Mouse (Mus musculus): ENCODE results near the gene Dleu7.

DNA sequence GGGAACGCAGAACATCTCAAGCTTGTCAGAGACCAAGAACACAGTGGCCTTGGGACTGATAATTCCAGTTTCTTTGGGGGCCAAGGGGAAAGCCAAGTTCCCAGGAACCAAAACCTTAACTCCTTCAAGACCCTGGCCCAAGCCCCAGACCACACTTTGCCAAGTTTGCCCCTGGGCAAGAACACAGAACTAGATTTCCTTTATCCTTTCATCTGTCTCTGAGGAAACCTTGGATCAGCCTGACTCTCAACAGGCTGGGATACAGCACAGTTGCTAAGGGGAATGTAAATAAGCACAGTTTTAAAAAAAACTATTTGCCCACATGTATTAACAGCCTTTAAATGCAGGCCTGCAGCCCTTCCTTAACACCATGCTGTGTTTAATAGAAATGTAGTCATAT lies 14.7 kb upstream of the Dleu7 start:
- no peak for TF ChIP-seq CTCF (conservative IDR thresholded peaks at IDR 0.05; ENCODE audit: insufficient read depth, insufficient read length, low read depth, low read length)
- TF ChIP-seq POLR2A (IDR thresholded peaks at IDR 0.05; ENCODE audit: low read depth, low read length) = no peak
